Comparison of ENCODE assay signal across 20 mouse cellular contexts in genomic region chr15:90490186-90490585, GRCm38 (mm10).
"Had no signal": no experiment of that assay in that cellular context is flagged by ENCODE, and none has a peak within 500 bp of the region (broad histone marks: within the 10 kb centered on the region; RNA-seq: fewer than 3 reads in every experiment).

No protein-coding gene starts in this region.

- DNase-seq: lung, adult 2 months; lung, postnatal 14 days; lung, postnatal 4 days; midbrain, embryonic 14.5 days; retina, postnatal 1 day; right cerebral cortex, adult 18-20 months; right cerebral cortex, postnatal 25 days; right cerebral cortex, postnatal 4 days; spleen, adult 18-20 months; thymus, adult 18-20 months; thymus, postnatal 14 days; thymus, postnatal 36 days had no signal

- H3K4me1 ChIP-seq: liver, embryonic 12.5 days; midbrain, embryonic 10.5 days; midbrain, embryonic 12.5 days; neural tube, embryonic 13.5 days; neural tube, embryonic 15.5 days had no signal

- ATAC-seq: liver, embryonic 12.5 days; midbrain, embryonic 16.5 days had no signal

- H3K9me3 ChIP-seq: liver, embryonic 12.5 days; midbrain, embryonic 10.5 days; midbrain, embryonic 12.5 days; neural tube, embryonic 13.5 days; neural tube, embryonic 15.5 days had no signal

- H3K36me3 ChIP-seq: liver, embryonic 12.5 days; midbrain, embryonic 10.5 days; midbrain, embryonic 12.5 days; neural tube, embryonic 13.5 days; neural tube, embryonic 15.5 days had no signal

- H3K27ac ChIP-seq: liver, embryonic 12.5 days; liver, embryonic 14.5 days; midbrain, embryonic 10.5 days; midbrain, embryonic 12.5 days; neural tube, embryonic 13.5 days; neural tube, embryonic 15.5 days had no signal

- H3K27me3 ChIP-seq: liver, embryonic 12.5 days; midbrain, embryonic 12.5 days; neural tube, embryonic 13.5 days; neural tube, embryonic 15.5 days had no signal

- H3K4me3 ChIP-seq: liver, embryonic 12.5 days; midbrain, embryonic 10.5 days; midbrain, embryonic 12.5 days; myocyte; neural tube, embryonic 13.5 days; neural tube, embryonic 15.5 days had no signal

- H3K9ac ChIP-seq: liver, embryonic 12.5 days; liver, embryonic 14.5 days; midbrain, embryonic 12.5 days; neural tube, embryonic 13.5 days; neural tube, embryonic 15.5 days had no signal

- H3K4me2 ChIP-seq: liver, embryonic 12.5 days; midbrain, embryonic 12.5 days; neural tube, embryonic 13.5 days; neural tube, embryonic 15.5 days had no signal
